Mouse (Mus musculus): ENCODE results near the gene Wipf2.

DNA sequence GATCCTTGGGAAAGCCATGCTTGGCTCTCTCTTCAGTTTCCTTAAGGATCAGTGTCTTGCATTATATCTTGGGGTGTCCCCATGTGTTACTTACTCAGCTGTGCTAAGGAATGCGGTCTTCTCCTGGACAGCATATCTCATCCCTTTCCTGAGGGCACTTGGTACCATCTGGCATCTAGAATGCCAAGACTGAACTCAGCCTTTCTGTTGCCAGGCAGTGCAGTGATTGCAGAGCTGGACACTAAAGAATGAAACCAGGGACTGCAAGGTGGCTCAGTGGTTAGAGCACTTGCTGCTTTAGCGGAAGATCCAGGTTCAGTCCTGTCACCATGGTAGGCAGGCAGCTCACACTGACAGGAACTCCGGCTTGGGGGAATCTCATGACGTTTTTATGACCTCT, 33.6 kb upstream of the Wipf2 start:
- no peak for TF ChIP-seq POLR2A (IDR thresholded peaks at IDR 0.05; ENCODE audit: extremely low read depth, insufficient read depth, low read length)
- TF ChIP-seq CTCF (IDR thresholded peaks at IDR 0.05; ENCODE audit: extremely low read depth, insufficient read depth, low read length) = no peak
